ENCODE assay signal across 8 mouse cellular contexts in the genomic region with DNA sequence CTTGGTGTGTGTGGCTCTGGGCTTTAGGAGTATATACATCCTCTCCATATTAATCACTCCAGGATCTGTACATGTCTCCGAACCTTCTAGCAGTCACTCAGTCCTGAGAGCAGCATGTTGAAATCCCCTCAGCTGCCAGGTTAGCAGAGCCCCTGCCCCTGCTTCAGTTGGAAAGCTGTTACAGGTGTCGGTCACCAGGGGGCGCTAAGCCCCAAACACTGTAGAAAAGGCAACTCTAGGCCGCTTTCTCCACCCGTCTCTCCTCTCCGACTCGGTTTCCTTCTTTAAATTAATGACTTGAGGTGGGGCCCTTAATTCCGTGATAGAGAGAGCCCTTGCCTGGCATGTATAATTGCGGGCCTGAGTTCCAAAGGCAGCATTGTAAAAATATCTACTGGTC. TPM values are rescaled to one million over a fixed set of nuclear protein-coding genes. Genes with fewer than 3 reads are reported as not detected.
A peak's percentile ranks its signal among the peaks of the same experiment; 100 is the strongest.
DNase-seq lines count a peak whose midpoint lies in the region; ATAC-seq lines count a peak whose summit lies in the region.

No protein-coding gene starts in this region.

- no peaks in the 10 kb centered on the region for H3K9me3 ChIP-seq in embryonic facial prominence, embryonic 13.5 days
- H3K9me3 ChIP-seq in heart, embryonic 14.5 days (ENCODE audit: control insufficient read depth, low read length): no peaks in the 10 kb centered on the region
- no peaks in the 10 kb centered on the region for H3K9me3 ChIP-seq in lung, embryonic 15.5 days

- peaks cover 16% of the 10 kb centered on the region for H3K4me1 ChIP-seq in embryonic facial prominence, embryonic 13.5 days
- peaks cover 4 to 11% of the 10 kb centered on the region in 2 experiments; a peak in 2 of 4 replicates for H3K4me1 ChIP-seq in heart, embryonic 14.5 days (ENCODE audit: control insufficient read depth in 2 of 2, insufficient read depth in 2 of 2, low read length in 2 of 2)
- H3K4me1 ChIP-seq in lung, embryonic 15.5 days: peaks cover 27% of the 10 kb centered on the region

- H3K36me3 ChIP-seq in embryonic facial prominence, embryonic 13.5 days: peaks cover 73% of the 10 kb centered on the region
- H3K36me3 ChIP-seq in heart, embryonic 14.5 days (ENCODE audit: control insufficient read depth, insufficient read depth, low read length): peaks cover 70% of the 10 kb centered on the region
- peaks cover 50% of the 10 kb centered on the region for H3K36me3 ChIP-seq in lung, embryonic 15.5 days

- DNase-seq in ES-CJ7 (ENCODE audit: low read depth, low spot score): peak; percentile 85
- DNase-seq in adrenal gland, postnatal 36 days: peak; percentile 74 to 77
- DNase-seq in kidney, postnatal 14 days: peak; percentile 77
- peak; percentile 67 for DNase-seq in yolk sac, embryonic 10.5 days (ENCODE audit: low spot score)

- H3K4me3 ChIP-seq in embryonic facial prominence, embryonic 13.5 days: peak overlapping the region; percentile 19
- no peak overlapping the region for H3K4me3 ChIP-seq in heart, embryonic 14.5 days (ENCODE audit: control insufficient read depth in 1 of 2, insufficient read depth in 1 of 2, low read depth in 1 of 2, low read length in 2 of 2)
- H3K4me3 ChIP-seq in lung, embryonic 15.5 days: 0 out of 2 replicates have a peak overlapping the region, but pooled peaks have one; percentile 11

- ATAC-seq in embryonic facial prominence, embryonic 13.5 days (ENCODE audit: insufficient number of reproducible peaks, insufficient read depth, low FRiP score, low TSS enrichment, low read depth): 0 out of 2 replicates have a peak, but pooled peaks have one; percentile 8
- ATAC-seq in heart, embryonic 14.5 days (ENCODE audit: insufficient number of reproducible peaks, insufficient read depth, low FRiP score, low read depth): no peak
- no peak for ATAC-seq in lung, embryonic 15.5 days (ENCODE audit: borderline replicate concordance, extremely low read depth, low FRiP score, low TSS enrichment)
- peak; percentile 47 for ATAC-seq in neutrophil, adult 5-6 weeks (ENCODE audit: extremely low read depth, insufficient number of reproducible peaks, low FRiP score, poor library complexity, severe bottlenecking)

- peak overlapping the region; percentile 52 for H3K27ac ChIP-seq in embryonic facial prominence, embryonic 13.5 days
- 0 out of 4 replicates have a peak overlapping the region, but pooled peaks of 1 of the 2 experiments have one; percentile 37 for H3K27ac ChIP-seq in heart, embryonic 14.5 days (replicated peaks in 1 of 2; ENCODE audit: control insufficient read depth in 1 of 2, insufficient read depth in 1 of 2, low read depth in 2 of 2, low read length in 2 of 2)
- peak overlapping the region; percentile 83 for H3K27ac ChIP-seq in lung, embryonic 15.5 days

- no peaks in the 10 kb centered on the region for H3K27me3 ChIP-seq in embryonic facial prominence, embryonic 13.5 days
- no peaks in the 10 kb centered on the region for H3K27me3 ChIP-seq in heart, embryonic 14.5 days (ENCODE audit: control insufficient read depth, insufficient read depth, low read length)
- H3K27me3 ChIP-seq in lung, embryonic 15.5 days: no peaks in the 10 kb centered on the region

- peak overlapping the region; percentile 66 for H3K9ac ChIP-seq in embryonic facial prominence, embryonic 13.5 days
- H3K9ac ChIP-seq in heart, embryonic 14.5 days (ENCODE audit: low read length): peak overlapping the region; percentile 58; the same call in 1 of the 2 replicates
- H3K9ac ChIP-seq in lung, embryonic 15.5 days: 0 out of 2 replicates have a peak overlapping the region, but pooled peaks have one; percentile 1

- WGBS in embryonic facial prominence, embryonic 13.5 days: 18% methylated on average over 9 of the region's 9 CpGs
- 17% methylated on average over 9 of the region's 9 CpGs for WGBS in heart, embryonic 14.5 days
- WGBS in lung, embryonic 15.5 days: 9% methylated on average over 9 of the region's 9 CpGs

- peak overlapping the region; percentile 51 for H3K4me2 ChIP-seq in embryonic facial prominence, embryonic 13.5 days
- H3K4me2 ChIP-seq in heart, embryonic 14.5 days (ENCODE audit: low read length): peak overlapping the region; percentile 47
- H3K4me2 ChIP-seq in lung, embryonic 15.5 days: peak overlapping the region; percentile 41

RNA-seq across cellular contexts. Expression of gene Mcts2, which starts 6.4 kb away (rescaled TPM):
- total RNA-seq in adrenal gland, postnatal 36 days (2021): 10 to 100 TPM; 27.2 to 31.7 TPM
- 37.3 and 40.7 TPM in 2 replicates for polyA plus RNA-seq in embryonic facial prominence, embryonic 13.5 days (2015; fragmentation: Nextera tagmentation; extraction: Ambion mirVana)
- polyA plus RNA-seq in heart, embryonic 14.5 days (2014; fragmentation: Nextera tagmentation; extraction: Ambion mirVana): 20.8 and 25.6 TPM in 2 replicates
- polyA plus RNA-seq in lung, embryonic 15.5 days (2015; fragmentation: Nextera tagmentation; extraction: Ambion mirVana): 27.1 and 28.5 TPM in 2 replicates
- total RNA-seq in neutrophil, adult 5-6 weeks (2017): 16.4 and 17.1 TPM in 2 replicates

RNA-seq across cellular contexts. Expression of gene H13, which starts 24.0 kb away (rescaled TPM):
- total RNA-seq in adrenal gland, postnatal 36 days (2021): 100 to 1,000 TPM; 169 to 173 TPM
- polyA plus RNA-seq in embryonic facial prominence, embryonic 13.5 days (2015; fragmentation: Nextera tagmentation; extraction: Ambion mirVana): 123 and 125 TPM in 2 replicates
- polyA plus RNA-seq in heart, embryonic 14.5 days (2014; fragmentation: Nextera tagmentation; extraction: Ambion mirVana): 70.6 and 74.6 TPM in 2 replicates
- 97.7 and 104 TPM in 2 replicates for polyA plus RNA-seq in lung, embryonic 15.5 days (2015; fragmentation: Nextera tagmentation; extraction: Ambion mirVana)
- total RNA-seq in neutrophil, adult 5-6 weeks (2017): 89.7 and 95.5 TPM in 2 replicates

RNA-seq across cellular contexts. Expression of gene Id1, which starts 42.8 kb away (rescaled TPM):
- 100 to 1,000 TPM in 1 of 2 experiments, 10 to 100 TPM in 1; 68.4 to 105 TPM for total RNA-seq in adrenal gland, postnatal 36 days (2021)
- 179 and 189 TPM in 2 replicates for polyA plus RNA-seq in embryonic facial prominence, embryonic 13.5 days (2015; fragmentation: Nextera tagmentation; extraction: Ambion mirVana)
- polyA plus RNA-seq in heart, embryonic 14.5 days (2014; fragmentation: Nextera tagmentation; extraction: Ambion mirVana): 56.8 and 61.1 TPM in 2 replicates
- 134 and 143 TPM in 2 replicates for polyA plus RNA-seq in lung, embryonic 15.5 days (2015; fragmentation: Nextera tagmentation; extraction: Ambion mirVana)
- total RNA-seq in neutrophil, adult 5-6 weeks (2017): 16.2 and 19.4 TPM in 2 replicates

Comparison
In these comparisons a context has a peak if more than half of its experiments do, and no peak if none do; other contexts are left out.
1. ATAC-seq: peak in embryonic facial prominence, embryonic 13.5 days (single experiment) and neutrophil, adult 5-6 weeks (single experiment); none in heart, embryonic 14.5 days (single experiment) and lung, embryonic 15.5 days (single experiment).
2. H3K4me3 ChIP-seq: peak in embryonic facial prominence, embryonic 13.5 days (single experiment) and lung, embryonic 15.5 days (single experiment); none in heart, embryonic 14.5 days (0 of 2).
3. H3K9ac ChIP-seq: peak in every context shown above with its lines; median percentile 66 in embryonic facial prominence, embryonic 13.5 days; 58 in heart, embryonic 14.5 days; 1 in lung, embryonic 15.5 days.
4. Peak in every context shown above with its lines, with median percentiles within 50 percentile points of each other: DNase-seq and H3K4me2 ChIP-seq.